Mouse (Mus musculus): Measurements from ENCODE around the gene Cyba. TPM values are rescaled to one million over a fixed set of nuclear protein-coding genes. Genes with fewer than 3 reads are reported as not detected.

Gene Cyba
- 871 TPM for polyA plus RNA-seq (2017; shearing (Covaris generic))

GRCm38 (mm10) chr8:122432443-122433268 is at the start of gene Cyba:
Cyba (minus strand) TSS chr8:122432930.

GRCm38 (mm10) chr8:122475580-122476320 is 43.0 kb upstream of the Cyba start, which contains the start of the genes Rnf166 and Ctu2:
Rnf166 (minus strand) TSS chr8:122476064.
Ctu2 (plus strand) TSS chr8:122476143.

GRCm38 (mm10) chr8:122460524-122461472 is 28.1 kb upstream of the Cyba start, which contains the start of gene Snai3:
Snai3 (minus strand) TSS chr8:122460733.

GRCm38 (mm10) chr8:122443262-122444006 is 10.7 kb upstream of the Cyba start, which contains the start of gene Mvd:
Mvd (minus strand) TSS chr8:122443422.

GRCm38 (mm10) chr8:122421376-122422070 is 11.2 kb downstream of the Cyba start, which contains the start of gene Il17c:
Il17c (plus strand) TSS chr8:122422020.

GRCm38 (mm10) chr8:122376365-122377231 is 56.1 kb downstream of the Cyba start, which contains the start of gene Zc3h18:
Zc3h18 (plus strand) TSS chr8:122376609.

Other genes starting within 250 kb of the Cyba start
- gene Zfpm1, start 150.8 kb downstream of the Cyba start, polyA plus RNA-seq (2017; shearing (Covaris generic)), result 47.3 TPM
- gene Trhr2, start 72.2 kb downstream of the Cyba start, polyA plus RNA-seq (2017; shearing (Covaris generic)), result not detected
- 54.4 TPM for gene Zc3h18, start 56.3 kb downstream of the Cyba start, polyA plus RNA-seq (2017; shearing (Covaris generic))
- 0.42 TPM for gene Il17c, start 10.9 kb downstream of the Cyba start, polyA plus RNA-seq (2017; shearing (Covaris generic))
- 23.9 TPM for gene Mvd, start 10.5 kb upstream of the Cyba start, polyA plus RNA-seq (2017; shearing (Covaris generic))
- gene Snai3, start 27.8 kb upstream of the Cyba start, polyA plus RNA-seq (2017; shearing (Covaris generic)), result 4.0 TPM
- gene Rnf166, start 43.1 kb upstream of the Cyba start, polyA plus RNA-seq (2017; shearing (Covaris generic)), result 148 TPM
- gene Ctu2, start 43.2 kb upstream of the Cyba start, polyA plus RNA-seq (2017; shearing (Covaris generic)), result 86.8 TPM
- gene Piezo1, start 118.4 kb upstream of the Cyba start, polyA plus RNA-seq (2017; shearing (Covaris generic)), result 18.8 TPM
- 24.4 TPM for gene Cdt1, start 135.1 kb upstream of the Cyba start, polyA plus RNA-seq (2017; shearing (Covaris generic))
- 192 TPM for gene Aprt, start 144.0 kb upstream of the Cyba start, polyA plus RNA-seq (2017; shearing (Covaris generic))
- gene Galns, start 178.5 kb upstream of the Cyba start, polyA plus RNA-seq (2017; shearing (Covaris generic)), result 12.3 TPM
- 50.3 TPM for gene Trappc2l, start 178.7 kb upstream of the Cyba start, polyA plus RNA-seq (2017; shearing (Covaris generic))
- gene Pabpn1l, start 189.8 kb upstream of the Cyba start, polyA plus RNA-seq (2017; shearing (Covaris generic)), result not detected